Mouse (Mus musculus): Measurements from ENCODE around the gene Psd4. TPM values are rescaled to one million over a fixed set of nuclear protein-coding genes. Genes with fewer than 3 reads are reported as not detected.
A peak's percentile ranks its signal among the peaks of the same experiment; 100 is the strongest.

Psd4 gene
- total and polyA plus RNA-seq, 2 experiments from 2014 or later: 0.36 to 2.1 TPM

- no peaks in the 10 kb centered on the region for H3K4me1 ChIP-seq (ENCODE audit: insufficient read depth, low read length)
- H3K9me3 ChIP-seq (ENCODE audit: low read length): no peaks in the 10 kb centered on the region
- H3K27me3 ChIP-seq (ENCODE audit: insufficient read depth, low read length): no peaks in the 10 kb centered on the region
- no peak overlapping the region for H3K27ac ChIP-seq (ENCODE audit: low read depth, low read length)
- TF ChIP-seq CTCF (IDR thresholded peaks at IDR 0.05): no peak
- WGBS: 76% methylated on average over 4 of the region's 4 CpGs
- no peak for ATAC-seq (ENCODE audit: low FRiP score)
- no peak overlapping the region for H3K4me2 ChIP-seq (ENCODE audit: low read depth, low read length, poor library complexity, severe bottlenecking)
- DNase-seq (ENCODE audit: low spot score): no peak
- no peak overlapping the region for H3K9ac ChIP-seq (replicated peaks; ENCODE audit: low read length, poor library complexity, severe bottlenecking)
- no peak overlapping the region for H3K4me3 ChIP-seq (ENCODE audit: low read depth, low read length)
- no peaks in the 10 kb centered on the region for H3K36me3 ChIP-seq (ENCODE audit: insufficient read depth, low read length)
These were observed 22.8 kb upstream of the Psd4 start for GRCm38 (mm10) chr2:24344619-24345018.

DNA sequence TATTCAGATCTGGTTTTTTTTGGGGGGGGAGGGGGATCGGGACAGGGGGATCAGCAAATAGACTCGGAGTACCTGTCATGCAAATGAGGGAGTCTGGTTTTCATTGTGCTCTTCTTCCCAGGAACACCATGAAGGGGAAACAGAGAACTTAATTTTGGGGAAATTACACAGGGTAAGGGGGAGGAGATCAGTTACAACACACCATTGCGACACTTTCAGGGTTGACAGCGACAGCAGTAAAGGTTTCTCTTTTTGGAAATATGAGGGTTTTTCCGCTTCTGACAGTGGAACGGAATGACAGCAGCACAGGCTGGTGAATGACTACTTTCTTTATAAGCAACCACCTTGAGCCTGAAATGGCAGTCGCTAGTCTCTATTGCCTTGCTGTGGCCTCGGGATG lies 22.3 kb upstream of the Psd4 start:
- no peak for ATAC-seq (ENCODE audit: low FRiP score)
- WGBS: 69% methylated on average over 8 of the region's 8 CpGs
- no peak for TF ChIP-seq CTCF (IDR thresholded peaks at IDR 0.05)

DNA sequence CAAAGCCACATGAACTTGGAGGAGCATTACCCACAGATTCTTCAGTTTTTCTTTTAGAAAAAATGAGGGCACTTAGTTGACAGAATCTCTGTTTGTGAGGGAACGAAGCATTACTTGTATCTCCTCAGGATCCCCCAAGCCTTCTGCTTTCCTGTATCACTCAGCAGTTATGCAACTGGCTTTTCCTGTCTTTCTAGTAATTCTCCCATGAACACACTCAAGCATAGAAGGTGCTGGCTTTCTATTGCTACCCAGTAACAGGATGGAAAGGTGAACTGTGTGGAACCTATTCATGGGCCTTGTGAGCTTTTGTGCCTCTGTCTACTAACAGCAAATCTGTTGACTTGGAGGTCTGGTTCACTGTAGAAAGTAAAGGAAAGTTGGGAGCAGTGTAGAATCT lies 19.5 kb upstream of the Psd4 start:
- 94% methylated on average over 1 of the region's 1 CpGs for WGBS
- Histone ChIP-seq H3K4me3 (ENCODE audit: low read depth, low read length) (no peak overlapping the region), H3K27ac (ENCODE audit: low read depth, low read length) (no peak overlapping the region), H3K4me1 (ENCODE audit: insufficient read depth, low read length) (no peaks in the 10 kb centered on the region), H3K9me3 (ENCODE audit: low read length) (no peaks in the 10 kb centered on the region), H3K36me3 (ENCODE audit: insufficient read depth, low read length) (no peaks in the 10 kb centered on the region), H3K27me3 (ENCODE audit: insufficient read depth, low read length) (no peaks in the 10 kb centered on the region), H3K4me2 (ENCODE audit: low read depth, low read length, poor library complexity, severe bottlenecking) (no peak overlapping the region), H3K9ac (replicated peaks; ENCODE audit: low read length, poor library complexity, severe bottlenecking) (no peak overlapping the region)
- no peak for TF ChIP-seq CTCF (IDR thresholded peaks at IDR 0.05)
- DNase-seq (ENCODE audit: low spot score) (no peak), ATAC-seq (ENCODE audit: low FRiP score) (no peak)

More for the DNA sequence above, 22.3 kb upstream of the Psd4 start:
- no peak overlapping the region for H3K4me2 ChIP-seq (ENCODE audit: low read depth, low read length, poor library complexity, severe bottlenecking)
- H3K27me3 ChIP-seq (ENCODE audit: insufficient read depth, low read length): no peaks in the 10 kb centered on the region
- no peak overlapping the region for H3K9ac ChIP-seq (replicated peaks; ENCODE audit: low read length, poor library complexity, severe bottlenecking)
- H3K27ac ChIP-seq (ENCODE audit: low read depth, low read length): no peak overlapping the region
- H3K4me3 ChIP-seq (ENCODE audit: low read depth, low read length): no peak overlapping the region
- H3K36me3 ChIP-seq (ENCODE audit: insufficient read depth, low read length): no peaks in the 10 kb centered on the region
- H3K4me1 ChIP-seq (ENCODE audit: insufficient read depth, low read length): no peaks in the 10 kb centered on the region
- no peaks in the 10 kb centered on the region for H3K9me3 ChIP-seq (ENCODE audit: low read length)
- no peak for DNase-seq (ENCODE audit: low spot score)

- DNase-seq (ENCODE audit: low spot score) (no peak), ATAC-seq (ENCODE audit: low FRiP score) (no peak)
- WGBS: 94% methylated on average over 2 of the region's 2 CpGs
- Histone ChIP-seq H3K4me3 (ENCODE audit: low read depth, low read length) (no peak overlapping the region), H3K9ac (replicated peaks; ENCODE audit: low read length, poor library complexity, severe bottlenecking) (no peak overlapping the region), H3K27me3 (ENCODE audit: insufficient read depth, low read length) (no peaks in the 10 kb centered on the region), H3K27ac (ENCODE audit: low read depth, low read length) (no peak overlapping the region), H3K9me3 (ENCODE audit: low read length) (no peaks in the 10 kb centered on the region), H3K36me3 (ENCODE audit: insufficient read depth, low read length) (no peaks in the 10 kb centered on the region), H3K4me2 (ENCODE audit: low read depth, low read length, poor library complexity, severe bottlenecking) (no peak overlapping the region), H3K4me1 (ENCODE audit: insufficient read depth, low read length) (no peaks in the 10 kb centered on the region)
- TF ChIP-seq CTCF (IDR thresholded peaks at IDR 0.05): no peak
These were observed 16.2 kb upstream of the Psd4 start for GRCm38 (mm10) chr2:24351159-24351558.

DNA sequence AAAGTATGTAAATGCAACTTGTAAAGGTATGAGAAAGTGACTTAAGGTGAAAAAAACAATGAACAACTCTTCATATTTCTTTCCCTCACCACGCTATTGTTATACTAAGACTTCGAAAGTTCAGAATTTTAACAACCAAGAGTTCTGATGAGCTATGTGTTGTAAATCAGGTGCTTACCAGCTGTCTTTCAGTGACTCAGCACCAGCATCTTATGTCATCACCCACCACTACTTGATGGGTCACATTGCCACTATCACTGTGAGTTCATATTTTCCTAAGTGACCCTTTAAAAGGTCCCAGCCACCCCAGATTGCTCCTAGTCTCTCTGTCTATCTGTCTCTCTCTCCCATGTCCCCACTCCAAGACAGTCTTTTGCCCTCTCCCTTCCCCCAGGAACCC lies 14.3 kb upstream of the Psd4 start:
- no peak overlapping the region for H3K4me3 ChIP-seq (ENCODE audit: low read depth, low read length)
- no peak for DNase-seq (ENCODE audit: low spot score)
- H3K27ac ChIP-seq (ENCODE audit: low read depth, low read length): no peak overlapping the region
- ATAC-seq (ENCODE audit: low FRiP score): no peak
- no peak overlapping the region for H3K9ac ChIP-seq (replicated peaks; ENCODE audit: low read length, poor library complexity, severe bottlenecking)
- TF ChIP-seq CTCF (IDR thresholded peaks at IDR 0.05): no peak
- no peaks in the 10 kb centered on the region for H3K9me3 ChIP-seq (ENCODE audit: low read length)
- no peak overlapping the region for H3K4me2 ChIP-seq (ENCODE audit: low read depth, low read length, poor library complexity, severe bottlenecking)
- H3K4me1 ChIP-seq (ENCODE audit: insufficient read depth, low read length): no peaks in the 10 kb centered on the region
- H3K27me3 ChIP-seq (ENCODE audit: insufficient read depth, low read length): no peaks in the 10 kb centered on the region
- WGBS: 96% methylated on average over 2 of the region's 2 CpGs
- no peaks in the 10 kb centered on the region for H3K36me3 ChIP-seq (ENCODE audit: insufficient read depth, low read length)

GRCm38 (mm10) chr2:24357642-24358041 lies 9.7 kb upstream of the Psd4 start:
- Histone ChIP-seq H3K4me3 (ENCODE audit: low read depth, low read length) (no peak overlapping the region), H3K36me3 (ENCODE audit: insufficient read depth, low read length) (no peaks in the 10 kb centered on the region), H3K27ac (ENCODE audit: low read depth, low read length) (no peak overlapping the region), H3K4me2 (ENCODE audit: low read depth, low read length, poor library complexity, severe bottlenecking) (no peak overlapping the region), H3K9me3 (ENCODE audit: low read length) (no peaks in the 10 kb centered on the region), H3K9ac (replicated peaks; ENCODE audit: low read length, poor library complexity, severe bottlenecking) (no peak overlapping the region), H3K4me1 (ENCODE audit: insufficient read depth, low read length) (no peaks in the 10 kb centered on the region), H3K27me3 (ENCODE audit: insufficient read depth, low read length) (no peaks in the 10 kb centered on the region)
- ATAC-seq (ENCODE audit: low FRiP score) (no peak), DNase-seq (ENCODE audit: low spot score) (peak; percentile 32)
- TF ChIP-seq CTCF (IDR thresholded peaks at IDR 0.05): peak; percentile 67
- 12% methylated on average over 1 of the region's 1 CpGs for WGBS
